Mouse (Mus musculus): ENCODE results near the gene Cntnap5b.

- TF ChIP-seq CTCF (IDR thresholded peaks at IDR 0.05; ENCODE audit: insufficient read depth, low read length) = no peak
- no peak for TF ChIP-seq POLR2A (IDR thresholded peaks at IDR 0.05; ENCODE audit: borderline replicate concordance, extremely low read depth, low read depth, low read length)
Observed at GRCm38 (mm10) chr1:100101017-100101416, 328.5 kb downstream of the Cntnap5b start.
